Mouse (Mus musculus) brain, embryonic 14.5 days (tissue): Measurements from ENCODE around the gene 1700020N01Rik.

ENCODE experiments used
- CTCF ChIP-seq: fragments of 200-500 bp; IDR thresholded peaks from 2 replicates; pipeline ENCODE4 v1.5.1; 2012; ENCODE audit warnings: inconsistent platforms, mild to moderate bottlenecking, moderate library complexity, borderline replicate concordance; ENCODE audit not compliant: insufficient read depth, insufficient read length; ENCODE audit errors: extremely low read depth
- POLR2A ChIP-seq: fragments of 200-500 bp; IDR thresholded peaks from 2 replicates; pipeline ENCODE4 v1.6.1; 2012; ENCODE audit warnings: mild to moderate bottlenecking, inconsistent platforms, borderline replicate concordance; ENCODE audit not compliant: poor library complexity, insufficient read depth, insufficient read length, severe bottlenecking; ENCODE audit errors: extremely low read depth

DNA sequence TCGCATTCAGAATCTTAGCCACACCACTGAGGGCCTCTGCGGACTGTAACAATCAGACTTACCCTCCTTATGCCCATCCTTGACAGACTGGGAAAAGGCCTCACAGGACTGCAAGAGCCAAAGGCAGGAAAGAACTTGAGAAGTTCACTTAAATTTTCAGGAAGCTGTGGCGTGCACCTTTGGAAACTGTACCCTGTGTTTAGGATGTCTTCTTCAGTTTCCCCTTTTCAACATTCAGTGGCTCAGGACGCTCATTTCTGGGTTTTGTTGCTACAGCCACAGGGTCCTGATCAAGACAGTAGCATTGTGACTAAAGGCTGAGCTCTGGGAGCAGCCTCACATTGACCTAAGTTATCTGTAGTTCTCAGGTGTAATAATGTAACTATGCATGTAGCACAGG is 48.2 kb upstream of the 1700020N01Rik start:
- TF ChIP-seq POLR2A, result no peak
- no peak for TF ChIP-seq CTCF
